Mouse (Mus musculus) brain, embryonic 14.5 days (tissue): ENCODE measurements around the gene Tmem182.

Experiments used
- CTCF ChIP-seq: fragments of 200-500 bp; IDR thresholded peaks from 2 replicates; pipeline ENCODE4 v1.5.1; 2012; ENCODE audit warnings: inconsistent platforms, mild to moderate bottlenecking, moderate library complexity, borderline replicate concordance; ENCODE audit not compliant: insufficient read depth, insufficient read length; ENCODE audit errors: extremely low read depth
- POLR2A ChIP-seq: fragments of 200-500 bp; IDR thresholded peaks from 2 replicates; pipeline ENCODE4 v1.6.1; 2012; ENCODE audit warnings: mild to moderate bottlenecking, inconsistent platforms, borderline replicate concordance; ENCODE audit not compliant: poor library complexity, insufficient read depth, insufficient read length, severe bottlenecking; ENCODE audit errors: extremely low read depth

GRCm38 (mm10) chr1:40765521-40765920 lies 39.9 kb upstream of the Tmem182 start:
- TF ChIP-seq POLR2A (no peak), CTCF (no peak)
